Mouse (Mus musculus) liver, embryonic 16.5 days (tissue): ENCODE data around the gene Ifitm6. TPM values are rescaled to one million over a fixed set of nuclear protein-coding genes. Genes with fewer than 3 reads are reported as not detected.
A peak's percentile ranks its signal among the peaks of the same experiment; 100 is the strongest.
"Not testable (repeated sequence)": the region's sequence is repeated elsewhere in the genome, so short reads cannot be mapped to it uniquely, and the experiment has no call there.

Experiments
- ATAC-seq: fragments of 200-750 bp; cut with Nextera tagmentation; 2 replicates; pipeline ENCODE4 v1.8.0; 2017; ENCODE audit warnings: low read depth, mild to moderate bottlenecking, moderate number of reproducible peaks, moderate library complexity
- H3K27ac ChIP-seq: fragments of 300-500 bp; sonication (generic); 2 replicates; pipeline ENCODE4 v1.5.1; 2014; ENCODE audit warnings: mild to moderate bottlenecking, low read length
- H3K27me3 ChIP-seq: fragments of 300-500 bp; sonication (generic); 2 replicates; pipeline ENCODE4 v1.6.1; 2014; ENCODE audit warnings: low read depth, low read length, mixed read lengths; ENCODE audit not compliant: control insufficient read depth, insufficient read depth
- H3K36me3 ChIP-seq: fragments of 300-500 bp; sonication (generic); 2 replicates; pipeline ENCODE4 v1.6.1; 2014; ENCODE audit warnings: mild to moderate bottlenecking; ENCODE audit not compliant: control insufficient read depth, insufficient read depth
- H3K4me1 ChIP-seq: fragments of 300-500 bp; sonication (generic); 2 replicates; pipeline ENCODE4 v1.6.1; 2014; ENCODE audit warnings: low read depth, low read length, mixed read lengths; ENCODE audit not compliant: control insufficient read depth
- H3K4me2 ChIP-seq: fragments of 300-500 bp; sonication (generic); 2 replicates; pipeline ENCODE4 v1.6.1; 2014; ENCODE audit warnings: low read depth, low read length, mixed read lengths
- H3K4me3 ChIP-seq: fragments of 300-500 bp; sonication (generic); 2 replicates; pipeline ENCODE4 v1.5.1; 2014; ENCODE audit warnings: low read depth, mild to moderate bottlenecking, low read length
- H3K9ac ChIP-seq: fragments of 300-500 bp; sonication (generic); 2 replicates; pipeline ENCODE4 v1.6.1; 2014; ENCODE audit warnings: low read depth, low read length
- H3K9me3 ChIP-seq: fragments of 300-500 bp; sonication (generic); replicated peaks from 2 replicates; pipeline ENCODE4 v1.6.1; 2016; ENCODE audit warnings: low read length; ENCODE audit not compliant: control insufficient read depth
- WGBS: fragments of 180-500 bp; shearing (Covaris S2); extraction: QIAGEN DNeasy Blood & Tissue Kit; methylation state at CpG from one replicate; pipeline ENCODE4 v1.1.7; 2014; ENCODE audit not compliant: insufficient replicate concordance; 5-methylcytosine and 5-hydroxymethylcytosine counted together
- polyA plus RNA-seq: library from polyadenylated mRNA; unstranded; fragments of >200 nt; fragmentation: Nextera tagmentation; extraction: Ambion mirVana; gene quantifications from 2 replicates; pipeline ENCODE4 v1.2.1, GENCODE M21; 2015

Ifitm6 gene
- polyA plus RNA-seq, 1 experiment from 2014 or later = 28.4 TPM

DNA sequence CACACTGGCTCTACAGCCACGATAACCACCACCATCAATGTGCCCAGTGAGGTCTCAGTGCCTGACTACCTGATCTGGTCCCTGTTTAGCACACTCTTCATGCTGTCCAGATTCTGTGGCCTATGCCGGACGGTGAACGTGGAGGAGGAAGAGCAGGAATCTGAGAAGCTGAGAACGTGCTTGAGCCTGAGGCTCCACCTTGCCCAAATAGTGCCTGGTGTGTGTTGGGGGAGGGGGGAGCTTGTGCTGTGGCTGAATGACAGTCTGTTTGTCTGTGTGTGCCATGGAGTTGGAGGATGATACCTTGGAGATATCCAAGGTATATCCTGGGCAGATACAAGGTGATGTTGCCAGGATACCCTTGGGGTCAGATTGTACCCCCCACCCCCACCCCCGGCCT, 27.5 kb downstream of the Ifitm6 start:
- Histone ChIP-seq H3K9me3 (no peaks in the 10 kb centered on the region), H3K4me1 (peaks cover 2% of the 10 kb centered on the region), H3K9ac (no peak overlapping the region), H3K4me2 (no peak overlapping the region), H3K27ac (no peak overlapping the region), H3K27me3 (no peaks in the 10 kb centered on the region), H3K36me3 (no peaks in the 10 kb centered on the region), H3K4me3 (no peak overlapping the region)
- ATAC-seq = no peak; the same call in 1 of the 2 replicates
- 31% methylated on average over 6 of the region's 6 CpGs for WGBS

DNA sequence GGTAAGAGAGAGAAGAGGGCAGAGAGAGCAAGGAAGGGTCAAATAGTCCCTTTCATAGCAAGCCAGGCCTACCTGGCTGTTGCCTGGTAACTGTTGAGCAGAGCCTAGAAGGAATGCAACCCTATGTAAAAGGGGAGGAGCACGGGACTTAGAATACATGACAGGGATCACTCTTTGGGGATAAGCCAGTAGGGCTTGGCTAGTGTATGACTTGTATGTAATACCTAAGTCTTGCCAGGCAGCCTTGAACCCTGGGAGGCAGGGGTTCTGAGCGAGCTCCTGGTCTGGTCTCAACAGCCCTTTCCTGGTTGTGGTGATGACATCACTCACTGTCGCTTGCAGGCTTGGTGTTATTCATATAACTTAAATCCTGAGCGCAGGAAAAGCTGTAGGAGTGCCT, 28.7 kb downstream of the Ifitm6 start:
- no peaks in the 10 kb centered on the region for H3K9me3 ChIP-seq
- no peaks in the 10 kb centered on the region for H3K36me3 ChIP-seq
- H3K4me2 ChIP-seq = no peak overlapping the region
- 49% methylated on average over 4 of the region's 4 CpGs for WGBS
- H3K27ac ChIP-seq = no peak overlapping the region
- no peak overlapping the region for H3K9ac ChIP-seq
- no peak overlapping the region for H3K4me3 ChIP-seq
- no peak for ATAC-seq
- no peaks in the 10 kb centered on the region for H3K27me3 ChIP-seq
- peaks cover 2% of the 10 kb centered on the region for H3K4me1 ChIP-seq

- H3K27ac ChIP-seq = no peak overlapping the region
Observed at GRCm38 (mm10) chr7:140987182-140988138, 30.3 kb downstream of the Ifitm6 start.

GRCm38 (mm10) chr7:140982971-140983370, 34.8 kb downstream of the Ifitm6 start:
- Histone ChIP-seq H3K4me3 (no peak overlapping the region), H3K27me3 (no peaks in the 10 kb centered on the region), H3K4me1 (no peaks in the 10 kb centered on the region; the same call in 1 of the 2 replicates), H3K36me3 (no peaks in the 10 kb centered on the region), H3K9me3 (no peaks in the 10 kb centered on the region), H3K4me2 (no peak overlapping the region), H3K27ac (no peak overlapping the region), H3K9ac (no peak overlapping the region)
- no peak for ATAC-seq
- 42% methylated on average over 7 of the region's 7 CpGs for WGBS

More at GRCm38 (mm10) chr7:140987182-140988138, 30.3 kb downstream of the Ifitm6 start:
- ATAC-seq = no peak
- no peaks in the 10 kb centered on the region for H3K9me3 ChIP-seq
- H3K36me3 ChIP-seq = no peaks in the 10 kb centered on the region
- no peak overlapping the region for H3K4me3 ChIP-seq
- H3K27me3 ChIP-seq = no peaks in the 10 kb centered on the region
- H3K4me1 ChIP-seq = peaks cover 2% of the 10 kb centered on the region
- no peak overlapping the region for H3K4me2 ChIP-seq
- H3K9ac ChIP-seq = no peak overlapping the region
- WGBS = 52% methylated on average over 17 of the region's 17 CpGs

DNA sequence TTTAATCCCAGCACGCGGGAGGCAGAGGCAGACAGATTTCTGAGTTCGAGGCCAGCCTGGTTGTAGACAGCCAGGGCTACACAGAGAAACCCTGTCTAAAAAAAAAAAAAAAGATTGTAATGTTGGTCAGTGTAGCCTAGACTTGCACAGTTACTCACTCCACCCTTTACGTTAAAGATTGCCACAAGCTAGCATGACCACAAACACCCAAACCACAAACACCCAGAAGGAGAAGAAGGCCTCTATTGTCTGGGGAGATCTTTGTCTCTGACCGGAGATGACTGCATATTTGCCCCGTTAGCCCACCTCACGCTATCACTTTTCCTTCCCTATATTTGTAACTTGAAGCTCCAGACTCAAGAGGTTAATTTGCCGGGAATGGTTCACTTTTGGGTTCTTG, 36.0 kb downstream of the Ifitm6 start:
- ATAC-seq = 0 out of 2 replicates have a peak, but pooled peaks have one; percentile 35
- Histone ChIP-seq H3K4me3 (no peak overlapping the region), H3K27ac (no peak overlapping the region), H3K9me3 (no peaks in the 10 kb centered on the region), H3K27me3 (no peaks in the 10 kb centered on the region), H3K4me2 (no peak overlapping the region), H3K4me1 (no peaks in the 10 kb centered on the region), H3K9ac (no peak overlapping the region), H3K36me3 (no peaks in the 10 kb centered on the region)
- 25% methylated on average over 8 of the region's 8 CpGs for WGBS

DNA sequence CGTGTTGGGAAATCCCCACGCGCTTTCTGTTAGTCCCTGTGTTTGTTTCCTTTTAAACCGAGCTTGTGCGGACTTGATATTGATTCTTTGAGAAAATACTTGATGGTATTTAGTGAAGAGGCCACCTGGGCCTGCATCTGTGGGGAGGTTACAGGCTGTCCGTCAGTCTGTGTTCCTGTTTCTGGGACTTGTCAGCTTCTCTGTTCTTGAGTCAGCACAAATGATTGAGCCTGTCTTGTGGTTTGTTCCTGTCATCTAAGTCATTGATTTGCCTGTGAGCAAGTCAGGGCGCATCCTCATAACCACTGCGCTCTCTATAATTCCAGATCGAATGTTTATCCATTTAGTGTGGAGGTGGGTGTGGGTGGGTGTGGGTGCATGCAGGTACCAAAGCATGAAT, 41.0 kb downstream of the Ifitm6 start:
- H3K4me1 ChIP-seq, H3K27ac ChIP-seq, H3K4me3 ChIP-seq, H3K4me2 ChIP-seq, ATAC-seq, H3K9ac ChIP-seq, H3K27me3 ChIP-seq, H3K36me3 ChIP-seq, H3K9me3 ChIP-seq: not testable (repeated sequence)
- WGBS = 52% methylated on average over 9 of the region's 9 CpGs

DNA sequence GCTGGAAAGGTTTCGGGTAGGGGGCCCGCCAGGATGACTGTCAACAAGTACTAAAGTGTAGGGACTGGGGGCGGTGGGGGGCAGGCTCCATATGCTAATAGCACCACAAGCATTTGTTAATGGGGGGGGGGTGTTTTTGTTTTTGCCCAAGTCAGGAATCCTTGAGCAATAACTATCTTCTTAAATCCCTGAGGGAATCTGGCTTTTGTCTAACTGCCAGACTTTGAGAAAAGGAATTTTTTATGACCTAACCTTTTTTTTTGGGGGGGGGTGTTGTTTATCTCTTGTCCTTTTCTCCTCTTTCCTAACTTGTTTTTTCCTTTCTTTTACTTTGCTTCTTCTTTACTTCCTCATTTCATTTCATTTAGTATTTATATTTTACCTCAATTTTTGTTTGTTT, 42.3 kb downstream of the Ifitm6 start:
- Histone ChIP-seq H3K4me1 (no peaks in the 10 kb centered on the region; the same call in 1 of the 2 replicates), H3K9ac (no peak overlapping the region), H3K4me2 (no peak overlapping the region), H3K9me3 (no peaks in the 10 kb centered on the region), H3K27ac (no peak overlapping the region), H3K27me3 (no peaks in the 10 kb centered on the region), H3K4me3 (no peak overlapping the region), H3K36me3 (no peaks in the 10 kb centered on the region)
- ATAC-seq = no peak
- WGBS = 48% methylated on average over 3 of the region's 3 CpGs

GRCm38 (mm10) chr7:140974940-140975339, 42.8 kb downstream of the Ifitm6 start:
- Histone ChIP-seq H3K9ac (no peak overlapping the region), H3K9me3 (no peaks in the 10 kb centered on the region), H3K27me3 (no peaks in the 10 kb centered on the region), H3K36me3 (no peaks in the 10 kb centered on the region), H3K4me1 (no peaks in the 10 kb centered on the region; the same call in 1 of the 2 replicates), H3K27ac (no peak overlapping the region), H3K4me2 (no peak overlapping the region), H3K4me3 (no peak overlapping the region)
- ATAC-seq = no peak
- WGBS = 22% methylated on average over 9 of the region's 9 CpGs
